Mouse (Mus musculus) liver, adult (tissue): ENCODE measurements around the gene Elmo1.

Experiments
- GATA4 ChIP-seq: IDR thresholded peaks from 2 replicates; pipeline ENCODE4 v1.6.1; 2014; ENCODE audit warnings: mild to moderate bottlenecking, low read length; ENCODE audit not compliant: insufficient replicate concordance

The Elmo1 gene

DNA sequence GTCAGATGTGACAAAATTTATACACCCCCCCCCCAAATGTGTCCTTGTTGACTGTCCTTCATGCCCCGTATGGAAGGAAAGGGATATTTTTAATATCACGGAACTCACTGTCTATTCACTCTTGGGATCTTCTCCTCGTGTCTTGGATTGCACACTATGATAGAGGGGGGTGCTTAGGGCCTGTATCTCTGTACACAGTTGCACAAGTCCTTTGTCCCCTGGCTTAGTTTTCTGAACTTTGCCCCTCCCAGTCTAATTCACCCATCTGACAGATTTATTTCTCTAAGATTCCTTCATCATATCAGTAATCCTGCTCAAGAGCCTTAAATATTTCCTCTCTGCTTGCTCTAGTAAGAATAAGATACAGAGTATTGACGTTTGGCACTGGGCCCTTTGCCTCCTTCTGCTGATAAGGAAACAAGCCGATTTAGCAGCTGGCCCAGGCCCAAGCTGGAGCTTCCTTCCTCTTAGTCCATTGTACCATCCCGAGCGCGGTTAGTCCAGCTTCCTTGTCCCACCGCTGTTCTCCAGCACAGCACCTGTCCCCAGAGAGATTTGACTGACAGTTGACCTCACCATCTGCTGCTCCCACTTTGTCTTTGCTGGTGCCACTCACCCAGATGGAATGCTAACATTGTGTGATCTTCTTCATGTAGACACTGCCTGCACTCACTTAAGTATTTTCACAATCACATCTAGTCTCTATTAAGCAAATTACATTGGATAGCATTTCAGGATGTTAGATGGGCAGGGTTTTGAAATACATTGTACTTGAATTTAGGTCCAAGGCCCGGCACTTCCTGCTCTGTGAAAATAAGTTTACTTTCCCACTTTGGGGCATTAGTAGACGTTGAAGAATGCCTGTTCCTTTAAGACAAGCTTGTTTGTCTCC lies 141.7 kb downstream of the Elmo1 start:
- no peak for TF ChIP-seq GATA4

DNA sequence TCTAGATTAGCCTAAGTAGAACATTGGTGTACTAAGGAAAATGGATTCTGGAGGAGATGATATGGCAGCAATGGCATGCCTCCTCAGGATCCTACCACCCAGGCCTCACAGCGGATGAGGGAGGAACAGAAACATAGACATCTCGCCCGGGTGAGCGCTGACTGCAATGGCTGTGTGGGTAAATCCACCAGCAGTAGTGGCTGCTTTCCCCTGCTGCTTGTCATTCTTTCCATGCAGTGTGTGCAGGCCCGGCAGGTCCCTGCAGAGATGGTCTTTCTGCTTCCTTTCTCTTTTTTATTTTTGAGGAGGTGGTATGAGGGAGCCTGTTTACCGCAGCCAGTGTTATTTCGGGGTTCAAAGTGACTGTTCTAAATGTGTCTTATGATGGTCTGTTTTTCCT lies 143.3 kb downstream of the Elmo1 start:
- TF ChIP-seq GATA4, result no peak

DNA sequence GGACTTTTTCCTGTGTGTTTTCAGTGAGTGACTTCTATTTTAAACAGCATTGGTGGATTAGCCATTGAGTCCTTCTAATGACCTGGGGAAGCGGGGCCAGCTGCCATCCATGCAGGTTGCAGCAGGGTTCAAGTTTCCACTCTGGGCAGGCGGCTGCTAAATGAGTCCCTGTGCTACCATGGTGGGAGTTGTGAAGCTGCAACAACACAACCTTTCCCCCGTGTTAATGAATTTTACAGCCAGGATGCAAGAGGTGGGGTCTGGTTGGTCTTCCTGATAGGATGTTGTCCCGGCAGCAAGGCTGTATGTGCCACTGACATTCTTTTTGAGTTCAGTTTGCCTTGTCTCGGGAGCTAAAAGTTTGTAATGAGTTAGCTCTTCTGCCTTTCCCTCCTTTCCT lies 147.2 kb downstream of the Elmo1 start:
- TF ChIP-seq GATA4, result no peak

GRCm38 (mm10) chr13:20238146-20238545 lies 147.8 kb downstream of the Elmo1 start:
- no peak for TF ChIP-seq GATA4

GRCm38 (mm10) chr13:20238743-20239142 lies 148.3 kb downstream of the Elmo1 start:
- no peak for TF ChIP-seq GATA4

- no peak for TF ChIP-seq GATA4
Observed at GRCm38 (mm10) chr13:20250069-20250668, 159.8 kb downstream of the Elmo1 start.

GRCm38 (mm10) chr13:20254911-20255310 lies 164.5 kb downstream of the Elmo1 start:
- TF ChIP-seq GATA4, result no peak

- no peak for TF ChIP-seq GATA4
Observed at GRCm38 (mm10) chr13:20255380-20255779, 165.0 kb downstream of the Elmo1 start.

- TF ChIP-seq GATA4, result no peak
Observed at GRCm38 (mm10) chr13:20256613-20257012, 166.2 kb downstream of the Elmo1 start.

- no peak for TF ChIP-seq GATA4
Observed at GRCm38 (mm10) chr13:20257562-20258525, 167.4 kb downstream of the Elmo1 start.

- TF ChIP-seq GATA4, result no peak
Observed at GRCm38 (mm10) chr13:20263173-20263572, 172.8 kb downstream of the Elmo1 start.

DNA sequence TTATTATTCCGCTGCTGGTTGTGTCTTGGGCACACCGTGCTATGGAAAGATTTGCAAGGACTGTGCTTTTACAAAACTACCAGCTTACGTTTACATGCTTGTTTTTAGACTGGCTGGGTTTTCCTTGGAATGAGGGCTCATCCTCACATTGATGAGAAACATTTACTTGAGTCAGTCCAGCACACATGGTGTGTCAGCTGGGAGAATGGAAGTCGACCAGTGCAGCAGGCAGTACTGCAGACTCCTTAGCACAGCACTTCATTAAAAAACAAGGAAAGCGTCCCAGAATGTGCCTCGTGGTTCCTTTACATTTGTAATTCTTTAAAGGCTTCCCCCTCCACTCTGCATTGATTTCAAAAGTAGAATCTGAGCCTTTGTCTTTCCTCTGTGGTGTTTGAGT lies 179.8 kb downstream of the Elmo1 start:
- TF ChIP-seq GATA4, result no peak

DNA sequence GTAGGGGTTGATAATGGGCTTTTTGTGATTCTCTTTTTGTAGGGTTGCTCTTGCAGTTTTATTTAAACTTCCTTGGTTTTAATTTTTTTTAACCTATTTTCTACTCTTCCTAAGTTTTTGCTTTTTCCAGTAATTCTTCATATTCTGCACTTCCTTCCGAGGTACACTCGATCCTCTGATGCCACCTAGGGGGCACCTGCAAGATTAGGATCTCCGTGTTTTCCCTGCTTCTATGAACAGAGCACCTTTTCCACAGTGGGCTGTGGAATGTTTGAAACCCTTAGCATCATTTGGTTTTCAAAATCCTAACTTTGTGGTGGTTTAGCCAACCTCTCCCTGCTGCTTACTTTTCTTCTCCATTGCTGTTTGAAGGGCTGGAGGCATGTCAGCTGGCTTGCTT lies 181.4 kb downstream of the Elmo1 start:
- no peak for TF ChIP-seq GATA4

DNA sequence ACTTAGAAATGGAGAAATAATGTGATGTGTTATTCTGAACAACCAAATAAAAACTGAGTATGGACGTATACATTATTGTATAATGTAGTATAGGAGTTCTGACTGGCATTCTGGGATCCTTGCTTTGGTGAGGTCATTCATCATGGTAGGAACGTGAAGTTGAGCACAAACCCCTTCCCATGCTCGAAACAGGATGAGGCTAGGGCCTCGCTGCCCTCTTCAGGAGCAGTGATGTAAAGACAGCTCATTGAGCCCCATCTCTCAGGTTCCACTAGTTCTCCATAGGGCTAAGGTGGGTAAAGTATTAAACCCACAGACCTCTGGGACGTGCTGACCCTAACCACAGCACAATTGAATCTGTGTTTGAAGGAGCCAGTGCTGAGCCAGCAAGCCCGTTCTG lies 182.2 kb downstream of the Elmo1 start:
- no peak for TF ChIP-seq GATA4

- no peak for TF ChIP-seq GATA4
Observed at GRCm38 (mm10) chr13:20279889-20280288, 189.5 kb downstream of the Elmo1 start.
